In the genomic region with DNA sequence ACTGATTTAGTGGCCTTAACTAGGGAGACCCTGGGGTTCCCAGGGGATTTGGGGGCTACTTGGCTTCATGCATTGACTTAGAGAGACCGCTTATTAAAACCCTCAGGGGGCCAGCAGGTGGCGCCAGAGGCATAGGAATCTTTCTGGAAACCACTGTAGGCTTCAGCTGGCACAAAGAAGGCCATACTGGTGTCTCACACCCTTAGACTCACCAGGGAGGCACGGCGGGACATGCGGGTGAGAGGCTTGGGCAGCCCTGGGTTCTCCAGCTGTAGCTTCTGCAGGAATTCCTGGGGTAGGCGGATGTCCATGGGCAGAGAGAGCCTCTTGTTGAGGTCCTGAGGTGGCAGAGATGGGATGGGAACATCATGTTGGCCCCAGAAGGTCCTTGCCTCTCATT, we compare ENCODE assay signal across 8 mouse cellular contexts. TPM values are rescaled to one million over a fixed set of nuclear protein-coding genes. Genes with fewer than 3 reads are reported as not detected.
A peak's percentile ranks its signal among the peaks of the same experiment; 100 is the strongest.
DNase-seq lines count a peak whose midpoint lies in the region; ATAC-seq lines count a peak whose summit lies in the region.

No protein-coding gene starts in this region.

- DNase-seq in MN1 (ENCODE audit: low spot score) = peak; percentile 87
- DNase-seq in c-Kit-positive CD71-positive TER-119-positive erythroid progenitor cells, embryonic 14.5 days (ENCODE audit: low spot score) = peak; percentile 50
- peak; percentile 86 for DNase-seq in forelimb bud, embryonic 11.5 days (ENCODE audit: low read depth, low spot score)
- DNase-seq in hindbrain, embryonic 14.5 days (ENCODE audit: low spot score) = peak; percentile 93
- DNase-seq in left cerebral cortex, adult 18-20 months (ENCODE audit: low spot score in 2 of 2) = peak; percentile 89 to 90
- peak; percentile 86 for DNase-seq in midbrain, embryonic 10.5 days (ENCODE audit: low spot score)
- DNase-seq in right cerebral cortex, postnatal 4 days = peak; percentile 96

- H3K9me3 ChIP-seq in hindbrain, embryonic 14.5 days (ENCODE audit: control insufficient read depth, low read length) = no peaks in the 10 kb centered on the region
- H3K9me3 ChIP-seq in midbrain, embryonic 10.5 days (replicated peaks) = no peaks in the 10 kb centered on the region

- no peak overlapping the region for H3K27ac ChIP-seq in hindbrain, embryonic 14.5 days
- peak overlapping the region; percentile 63; the same call in 1 of the 2 replicates for H3K27ac ChIP-seq in midbrain, embryonic 10.5 days (replicated peaks)

- WGBS in hindbrain, embryonic 14.5 days = 17% methylated on average over 6 of the region's 6 CpGs
- WGBS in midbrain, embryonic 10.5 days = 25% methylated on average over 6 of the region's 6 CpGs

- H3K9ac ChIP-seq in hindbrain, embryonic 14.5 days = no peak overlapping the region

- no peaks in the 10 kb centered on the region for H3K36me3 ChIP-seq in hindbrain, embryonic 14.5 days (replicated peaks; ENCODE audit: control insufficient read depth, insufficient read depth)
- H3K36me3 ChIP-seq in midbrain, embryonic 10.5 days = no peaks in the 10 kb centered on the region

- no peaks in the 10 kb centered on the region for H3K27me3 ChIP-seq in hindbrain, embryonic 14.5 days (ENCODE audit: control insufficient read depth, insufficient read depth, low read length)
- H3K27me3 ChIP-seq in midbrain, embryonic 10.5 days (ENCODE audit: low read depth, poor library complexity, severe bottlenecking) = peaks cover 18% of the 10 kb centered on the region

- 0 out of 2 replicates have a peak, but pooled peaks have one; percentile 39 for ATAC-seq in hindbrain, embryonic 14.5 days (ENCODE audit: low FRiP score)
- ATAC-seq in erythroblast, adult 5-6 weeks (replicated peaks; ENCODE audit: low FRiP score, poor library complexity, severe bottlenecking) = no peak; the same call in 1 of the 2 replicates

- no peak overlapping the region for H3K4me3 ChIP-seq in hindbrain, embryonic 14.5 days (replicated peaks; ENCODE audit: low read length)
- H3K4me3 ChIP-seq in midbrain, embryonic 10.5 days = no peak overlapping the region

- H3K4me2 ChIP-seq in hindbrain, embryonic 14.5 days (replicated peaks) = no peak overlapping the region

- H3K4me1 ChIP-seq in hindbrain, embryonic 14.5 days (replicated peaks; ENCODE audit: control insufficient read depth, insufficient read depth, low read length) = no peaks in the 10 kb centered on the region; the same call in 1 of the 2 replicates
- H3K4me1 ChIP-seq in midbrain, embryonic 10.5 days = peaks cover 32% of the 10 kb centered on the region

RNA-seq across cellular contexts. Expression of a gene that starts 18.2 kb away (rescaled TPM):
- 0.37 and 0.63 TPM in 2 replicates for polyA plus RNA-seq in hindbrain, embryonic 14.5 days (2014; fragmentation: Nextera tagmentation; extraction: Ambion mirVana)
- total RNA-seq in left cerebral cortex, adult 18-20 months (2021) = 10 to 100 TPM; 30.5 to 36.1 TPM
- polyA plus RNA-seq in midbrain, embryonic 10.5 days (2016; fragmentation: Nextera tagmentation; extraction: Ambion mirVana) = 0.68 and 0.72 TPM in 2 replicates
- total RNA-seq in erythroblast, adult 5-6 weeks (2015; ENCODE audit: low replicate concordance) = not detected in 2 replicates
- 0.28 TPM in 1 of 2 replicates, not detected in the other for total RNA-seq in erythroblast, adult 5-6 weeks (2017; ENCODE audit: low replicate concordance)

RNA-seq across cellular contexts. Expression of a gene that starts 53.4 kb away (rescaled TPM):
- 9.7 and 10.4 TPM in 2 replicates for polyA plus RNA-seq in hindbrain, embryonic 14.5 days (2014; fragmentation: Nextera tagmentation; extraction: Ambion mirVana)
- 10 to 100 TPM; 72.9 to 78.3 TPM for total RNA-seq in left cerebral cortex, adult 18-20 months (2021)
- 8.1 and 12.1 TPM in 2 replicates for polyA plus RNA-seq in midbrain, embryonic 10.5 days (2016; fragmentation: Nextera tagmentation; extraction: Ambion mirVana)
- not detected in 2 replicates for total RNA-seq in erythroblast, adult 5-6 weeks (2015; ENCODE audit: low replicate concordance)
- total RNA-seq in erythroblast, adult 5-6 weeks (2017; ENCODE audit: low replicate concordance) = 0.68 and 2.9 TPM in 2 replicates

Comparison
In these comparisons a context has a peak if more than half of its experiments do, and no peak if none do; other contexts are left out.
1. RNA of a gene that starts 18.2 kb away (total RNA-seq): 30.5 to 36.1 TPM in left cerebral cortex, adult 18-20 months; 0.28 TPM in erythroblast, adult 5-6 weeks; every median in the first group is over 10 times any median in the second.
2. RNA of a gene that starts 53.4 kb away (total RNA-seq): 72.9 to 78.3 TPM in left cerebral cortex, adult 18-20 months; 0.68 to 2.9 TPM in erythroblast, adult 5-6 weeks; every median in the first group is over 10 times any median in the second.
3. Peak in every context shown above with its lines, with median percentiles within 50 percentile points of each other: DNase-seq.